Mouse (Mus musculus): ENCODE measurements around the gene Acat1.

- TF ChIP-seq CTCF (IDR thresholded peaks at IDR 0.05; ENCODE audit: extremely low read depth, insufficient read depth, insufficient read length, insufficient replicate concordance) (no peak), POLR2A (IDR thresholded peaks at IDR 0.05; ENCODE audit: low read depth, low read length) (no peak)
Observed at GRCm38 (mm10) chr9:53570662-53571061, 39.5 kb downstream of the Acat1 start.

All from spleen, adult 2 months (tissue).